Mouse (Mus musculus) urinary bladder, adult 18-20 months (tissue): ENCODE measurements around the gene Ccr10.
"Not testable (repeated sequence)": the region's sequence is repeated elsewhere in the genome, so short reads cannot be mapped to it uniquely, and the experiment has no call there.

Source experiments
- DNase-seq, 2 experiments: peaks; one replicate each; pipeline ENCODE4 v3.0.0; 2022; ENCODE audit warnings: low spot score in 2 of 2, mixed read lengths in 2 of 2

Ccr10 gene

GRCm38 (mm10) chr11:101124494-101124893 lies 50.7 kb downstream of the Ccr10 start:
- DNase-seq = not testable (repeated sequence)
